Mouse (Mus musculus): ENCODE results near the gene Btbd11. TPM values are rescaled to one million over a fixed set of nuclear protein-coding genes. Genes with fewer than 3 reads are reported as not detected.

Btbd11 gene
- polyA plus RNA-seq, 1 experiment, result 2.4 TPM

GRCm38 (mm10) chr10:85522220-85522760, 135.7 kb downstream of the Btbd11 start:
- no peak for DNase-seq (ENCODE audit: low read depth)

DNA sequence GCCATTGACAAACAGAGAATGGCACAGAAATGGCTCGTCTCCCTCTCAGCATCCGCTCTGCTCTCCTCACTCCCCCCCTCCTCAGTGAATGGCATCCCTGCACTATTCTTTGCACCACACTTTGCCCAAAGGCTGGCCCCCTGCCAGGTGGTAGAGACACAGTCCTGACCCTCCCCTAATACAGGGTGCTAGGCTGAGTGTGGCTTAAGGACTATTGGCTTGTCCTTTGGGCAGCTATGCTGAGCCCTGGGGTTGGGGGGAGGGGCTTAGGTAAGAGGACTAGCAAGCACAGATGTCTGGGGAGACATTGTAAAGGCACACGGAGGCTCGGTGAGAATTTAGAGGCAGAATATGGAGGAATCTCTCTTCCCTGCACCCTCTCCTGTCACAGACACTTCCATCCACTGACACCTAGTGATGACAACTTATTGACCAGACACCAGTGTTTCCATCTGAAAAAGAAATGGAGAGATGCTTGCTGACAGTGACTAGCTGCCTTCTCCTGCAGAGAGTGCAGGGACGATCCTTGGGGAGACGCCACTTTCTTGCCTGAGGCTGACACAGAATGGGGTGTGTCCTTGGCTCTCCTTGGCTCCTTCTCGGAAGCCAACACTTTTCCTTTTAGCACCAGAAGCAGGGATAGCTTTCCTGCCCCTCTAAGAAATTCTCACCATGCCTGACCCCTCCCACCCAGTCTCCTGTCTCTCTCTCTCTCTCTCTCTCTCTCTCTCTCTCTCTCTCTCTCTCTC, 138.8 kb downstream of the Btbd11 start:
- no peak for DNase-seq (ENCODE audit: low read depth)

DNA sequence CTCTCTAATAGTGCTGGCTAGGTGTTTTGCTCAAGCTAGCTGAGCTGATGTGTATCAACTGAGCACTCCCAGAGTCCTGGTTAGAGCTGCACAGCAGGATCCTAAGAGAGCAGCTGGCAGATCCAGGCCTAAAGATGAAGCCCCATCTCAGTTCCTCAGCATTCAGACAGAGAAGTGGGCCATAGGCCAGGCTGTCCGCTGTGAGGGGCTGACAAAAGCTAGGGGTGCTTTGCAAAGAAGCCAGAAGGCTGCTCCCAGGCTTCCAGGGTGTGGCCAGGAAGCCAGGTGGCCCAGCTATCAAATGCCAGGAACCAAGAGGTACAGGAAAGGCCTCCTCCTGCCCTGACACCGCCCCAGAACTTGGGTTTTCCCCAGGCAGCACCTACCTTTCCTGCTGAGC, 140.0 kb downstream of the Btbd11 start:
- DNase-seq (ENCODE audit: low read depth), result no peak

- DNase-seq (ENCODE audit: low read depth), result no peak
Measured at GRCm38 (mm10) chr10:85527722-85528121, 141.1 kb downstream of the Btbd11 start.

DNA sequence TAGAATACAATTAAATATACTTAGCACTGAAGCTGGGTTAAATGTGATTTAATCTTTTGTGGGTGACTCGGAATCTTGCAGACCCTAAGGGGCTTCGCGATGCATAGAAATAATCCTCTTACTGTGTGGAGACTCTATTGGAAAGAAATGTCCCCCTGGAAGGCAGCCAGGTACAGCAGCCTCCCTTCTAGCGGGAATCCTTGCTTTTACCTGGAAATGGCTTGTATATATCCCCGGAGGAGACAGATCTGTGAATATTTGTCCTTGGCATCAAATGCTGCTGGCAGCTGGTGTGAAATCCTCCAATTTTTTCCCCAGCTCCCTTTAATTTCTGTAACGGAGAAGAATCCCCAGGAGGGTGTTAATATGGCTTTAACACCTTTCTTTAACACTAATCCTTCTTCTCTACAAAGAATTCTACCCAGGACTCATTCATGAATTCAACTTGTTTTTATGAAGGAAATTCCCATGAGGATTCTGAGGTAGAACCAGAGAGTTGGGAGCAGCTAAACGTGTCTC, 146.6 kb downstream of the Btbd11 start:
- no peak for DNase-seq (ENCODE audit: low read depth)

GRCm38 (mm10) chr10:85538051-85538753, 151.6 kb downstream of the Btbd11 start:
- no peak for DNase-seq (ENCODE audit: low read depth)

GRCm38 (mm10) chr10:85539510-85540120, 153.0 kb downstream of the Btbd11 start:
- no peak for DNase-seq (ENCODE audit: low read depth)

- no peak for DNase-seq (ENCODE audit: low read depth)
Measured at GRCm38 (mm10) chr10:85540311-85541093, 153.9 kb downstream of the Btbd11 start.

GRCm38 (mm10) chr10:85541481-85541880, 154.9 kb downstream of the Btbd11 start:
- no peak for DNase-seq (ENCODE audit: low read depth)

GRCm38 (mm10) chr10:85541892-85542630, 155.4 kb downstream of the Btbd11 start:
- DNase-seq (ENCODE audit: low read depth), result no peak

GRCm38 (mm10) chr10:85543281-85543680, 156.7 kb downstream of the Btbd11 start:
- DNase-seq (ENCODE audit: low read depth), result no peak

DNA sequence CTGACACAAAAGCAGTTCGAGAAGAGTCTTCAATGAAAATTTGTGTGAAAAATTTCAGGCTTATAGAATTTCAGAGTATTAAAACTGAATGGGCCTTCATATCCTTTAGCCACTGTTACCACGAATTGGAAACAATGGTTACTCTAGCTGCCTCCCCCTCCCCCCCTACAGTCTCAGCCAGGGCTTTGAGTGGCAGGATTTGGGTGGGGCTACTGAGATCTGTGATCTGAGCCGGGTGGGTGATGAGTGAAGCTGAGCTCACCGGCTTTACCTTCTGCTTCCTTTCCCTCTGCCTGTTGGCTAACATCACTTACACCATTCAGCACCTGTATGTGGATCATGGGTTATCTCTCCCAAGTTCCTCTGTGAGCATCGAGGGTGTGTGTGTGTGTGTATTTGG, 158.4 kb downstream of the Btbd11 start:
- DNase-seq (ENCODE audit: low read depth), result no peak

DNA sequence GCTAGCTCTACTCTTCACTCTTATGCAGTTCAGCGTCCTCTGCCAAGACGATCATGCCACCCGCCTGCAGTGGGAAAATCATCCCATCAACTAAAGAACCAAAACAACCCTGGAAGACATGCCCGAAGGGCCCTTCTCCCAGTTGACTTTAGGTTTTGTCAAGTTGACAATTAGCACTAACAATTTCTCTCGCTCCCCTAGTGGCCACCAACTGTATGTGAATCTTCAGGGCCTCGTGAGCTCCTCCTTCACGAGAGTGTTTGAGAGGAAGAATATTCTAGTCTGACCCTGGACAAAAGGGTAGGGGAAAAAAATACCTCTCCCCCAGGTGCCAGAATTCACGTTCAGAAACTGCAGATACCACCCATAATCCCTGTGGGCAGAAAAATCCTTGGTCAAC, 168.6 kb downstream of the Btbd11 start:
- no peak for DNase-seq (ENCODE audit: low read depth)

GRCm38 (mm10) chr10:85561418-85561817, 174.8 kb downstream of the Btbd11 start:
- DNase-seq (ENCODE audit: low read depth), result no peak

GRCm38 (mm10) chr10:85571456-85571855, 184.8 kb downstream of the Btbd11 start:
- DNase-seq (ENCODE audit: low read depth), result no peak

- no peak for DNase-seq (ENCODE audit: low read depth)
Measured at GRCm38 (mm10) chr10:85572571-85572970, 186.0 kb downstream of the Btbd11 start.

DNA sequence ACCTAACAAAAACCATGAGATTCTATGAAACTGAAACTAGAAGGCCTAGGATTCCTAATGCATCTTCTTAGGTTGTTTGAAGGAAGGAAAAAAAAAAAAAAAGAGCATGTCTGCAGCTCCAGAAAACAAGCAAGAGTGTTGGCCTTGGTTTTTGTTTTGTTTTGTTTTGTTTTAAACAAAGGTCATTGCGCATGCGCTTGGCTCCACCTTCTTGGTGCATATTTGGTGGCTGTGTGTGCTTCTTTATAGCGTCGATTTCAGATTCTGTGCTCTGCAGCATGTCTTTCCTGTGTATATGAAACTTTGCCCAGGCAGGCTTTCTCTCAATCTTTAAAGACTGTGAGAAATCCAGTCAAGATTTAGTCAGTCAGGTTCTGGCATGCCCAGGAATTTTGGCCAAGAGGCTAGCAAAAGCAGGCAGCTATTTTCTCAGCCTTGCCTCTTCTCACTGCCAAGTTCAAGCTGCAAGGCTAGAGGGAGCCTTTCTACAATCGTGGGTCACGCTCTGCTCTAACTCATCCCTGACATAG, 191.3 kb downstream of the Btbd11 start:
- DNase-seq (ENCODE audit: low read depth), result peak; percentile 90

DNA sequence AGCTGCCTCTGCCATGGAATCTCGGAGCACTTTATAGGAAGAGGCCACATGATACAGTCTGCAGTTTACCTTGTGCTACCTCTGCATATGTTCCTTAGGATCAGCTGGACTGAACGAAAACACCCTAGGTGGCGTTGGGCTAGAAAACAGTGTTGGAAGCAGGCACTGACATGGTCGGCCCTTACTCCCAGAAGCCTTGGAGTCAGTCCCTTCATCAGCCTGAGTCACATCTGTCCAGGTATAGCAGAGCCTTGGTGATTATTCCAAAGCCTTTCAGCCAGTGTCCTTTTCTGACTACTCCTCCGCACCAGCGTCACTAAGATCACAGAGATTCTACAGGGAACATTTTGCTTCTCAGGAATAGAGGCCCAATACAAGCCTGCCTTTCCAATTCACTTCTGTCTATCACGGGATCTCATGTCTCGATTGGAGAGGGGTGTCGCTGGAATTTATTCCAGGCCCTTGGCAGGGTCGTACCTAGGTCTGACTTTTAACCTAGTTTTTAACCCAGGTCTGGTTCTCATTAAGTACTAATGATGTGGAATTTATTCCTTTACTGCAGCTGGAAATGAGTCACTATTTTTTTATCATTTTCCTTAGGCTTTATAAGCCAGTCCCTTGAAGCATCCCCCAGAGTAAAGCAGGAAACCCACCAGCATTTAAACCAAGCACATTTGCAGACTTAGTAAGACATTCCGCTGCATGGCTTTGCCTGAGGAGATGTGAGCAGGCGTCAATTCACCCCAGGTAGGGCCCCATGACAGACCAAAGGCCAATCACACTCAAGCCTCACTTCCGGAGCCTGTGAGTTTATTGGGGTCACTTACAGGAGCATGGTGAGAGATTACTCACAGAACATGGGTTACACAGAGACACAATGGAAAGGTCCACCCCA, 192.2 kb downstream of the Btbd11 start:
- DNase-seq (ENCODE audit: low read depth), result no peak

DNA sequence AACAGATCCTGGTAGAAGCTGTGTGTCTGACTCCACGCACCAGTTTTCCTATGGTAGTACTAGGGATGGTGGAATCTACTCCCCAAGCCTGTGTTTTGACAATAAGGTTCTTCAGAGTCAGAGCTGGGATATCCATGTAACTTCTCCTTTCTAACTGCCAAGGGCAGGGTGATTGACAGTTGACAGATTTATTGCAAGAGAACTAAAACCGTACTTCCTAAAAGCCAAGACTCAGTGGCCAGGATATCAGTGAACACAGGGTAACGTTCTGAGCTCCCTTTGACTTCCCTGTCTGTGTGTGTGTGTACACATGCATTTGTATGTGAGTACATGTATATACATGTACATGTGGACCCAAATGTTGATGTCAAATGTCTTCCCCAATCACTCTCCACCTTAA, 201.1 kb downstream of the Btbd11 start:
- no peak for DNase-seq (ENCODE audit: low read depth)

DNA sequence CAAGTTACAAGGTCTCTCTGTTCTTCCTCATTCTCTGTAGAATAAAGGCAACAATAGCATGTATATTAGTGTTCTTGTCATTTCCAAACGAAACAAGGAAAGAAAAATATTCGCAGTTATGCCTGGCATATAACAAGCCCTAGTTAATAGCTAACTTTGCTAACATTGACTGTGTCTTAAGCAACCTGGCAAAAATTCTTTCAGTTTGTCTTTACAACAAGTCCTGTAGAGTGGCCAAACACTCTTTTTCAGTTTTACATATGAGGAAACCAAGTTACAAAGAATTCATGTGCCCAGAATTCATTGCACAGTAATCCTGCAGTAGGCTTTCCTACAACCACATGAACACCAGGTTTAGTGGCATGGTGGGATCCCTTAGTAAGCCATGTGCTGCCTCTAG, 203.4 kb downstream of the Btbd11 start:
- no peak for DNase-seq (ENCODE audit: low read depth)

All from gonadal fat pad, adult 2 months (tissue).